Mouse (Mus musculus) retina, adult 2 months (tissue): ENCODE measurements around the gene 9130213A22Rik.
"Not testable (repeated sequence)": the region's sequence is repeated elsewhere in the genome, so short reads cannot be mapped to it uniquely, and the experiment has no call there.

ENCODE experiments used
- DNase-seq: peaks from one replicate; pipeline ENCODE4 v3.0.0-alpha.2; 2012; ENCODE audit warnings: low read depth, low spot score

The 9130213A22Rik gene

DNA sequence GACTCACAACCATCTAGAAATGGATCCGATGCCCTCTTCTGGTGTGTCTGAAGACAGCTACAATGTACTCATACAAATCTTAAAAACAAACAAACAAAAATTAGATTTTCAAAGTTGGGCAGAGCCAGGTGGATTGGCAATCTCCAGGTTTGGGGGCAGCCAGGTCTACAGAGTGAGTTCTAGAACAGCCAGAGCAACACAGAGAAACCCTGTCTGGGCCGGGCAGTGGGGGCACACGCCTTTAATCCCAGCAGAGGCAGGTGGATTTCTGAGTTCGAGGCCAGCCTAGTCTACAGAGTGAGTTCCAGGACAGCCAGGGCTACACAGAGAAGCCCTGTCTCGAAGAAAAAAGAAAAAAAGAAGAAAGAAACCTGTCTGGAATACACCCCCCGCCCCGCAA lies 28.5 kb downstream of the 9130213A22Rik start:
- not testable (repeated sequence) for DNase-seq

DNA sequence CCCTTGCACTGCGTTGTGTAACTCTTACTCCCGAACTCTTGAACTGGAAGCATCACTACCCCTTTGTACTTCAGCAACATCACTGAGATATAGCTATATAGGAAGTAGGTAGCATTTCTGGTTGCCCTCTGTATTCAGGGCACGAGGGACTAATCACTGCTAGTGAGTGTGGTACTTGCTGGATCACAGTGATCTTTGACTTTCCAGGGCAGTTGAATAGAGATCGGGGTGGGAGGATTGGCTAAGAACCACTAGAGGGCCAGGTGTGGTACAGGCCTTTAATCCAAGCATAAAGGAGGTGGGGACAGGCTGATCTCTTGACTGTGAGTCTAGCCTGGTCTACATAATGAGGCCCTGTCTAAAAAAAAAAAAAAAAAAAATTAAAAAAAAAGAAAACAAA lies 29.5 kb downstream of the 9130213A22Rik start:
- DNase-seq, result no peak

DNA sequence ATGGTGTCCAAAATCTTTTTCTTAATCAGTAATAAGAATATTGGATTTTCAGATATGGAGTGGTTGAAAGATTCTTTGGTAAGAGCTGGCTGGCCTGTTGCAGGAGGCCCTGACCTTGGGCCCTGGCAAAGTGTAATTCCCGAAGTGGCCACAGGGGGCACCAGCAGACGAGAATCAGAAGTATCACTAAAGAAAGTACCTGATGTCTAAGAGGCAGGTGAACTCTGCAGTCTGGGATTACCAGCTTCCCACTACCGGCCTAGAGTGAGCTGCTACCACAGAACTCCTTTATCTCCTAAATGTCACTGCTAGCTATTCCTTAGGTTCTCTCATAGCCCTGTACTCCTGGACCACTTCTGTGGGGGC lies 30.0 kb downstream of the 9130213A22Rik start:
- peak; percentile 77 for DNase-seq

DNA sequence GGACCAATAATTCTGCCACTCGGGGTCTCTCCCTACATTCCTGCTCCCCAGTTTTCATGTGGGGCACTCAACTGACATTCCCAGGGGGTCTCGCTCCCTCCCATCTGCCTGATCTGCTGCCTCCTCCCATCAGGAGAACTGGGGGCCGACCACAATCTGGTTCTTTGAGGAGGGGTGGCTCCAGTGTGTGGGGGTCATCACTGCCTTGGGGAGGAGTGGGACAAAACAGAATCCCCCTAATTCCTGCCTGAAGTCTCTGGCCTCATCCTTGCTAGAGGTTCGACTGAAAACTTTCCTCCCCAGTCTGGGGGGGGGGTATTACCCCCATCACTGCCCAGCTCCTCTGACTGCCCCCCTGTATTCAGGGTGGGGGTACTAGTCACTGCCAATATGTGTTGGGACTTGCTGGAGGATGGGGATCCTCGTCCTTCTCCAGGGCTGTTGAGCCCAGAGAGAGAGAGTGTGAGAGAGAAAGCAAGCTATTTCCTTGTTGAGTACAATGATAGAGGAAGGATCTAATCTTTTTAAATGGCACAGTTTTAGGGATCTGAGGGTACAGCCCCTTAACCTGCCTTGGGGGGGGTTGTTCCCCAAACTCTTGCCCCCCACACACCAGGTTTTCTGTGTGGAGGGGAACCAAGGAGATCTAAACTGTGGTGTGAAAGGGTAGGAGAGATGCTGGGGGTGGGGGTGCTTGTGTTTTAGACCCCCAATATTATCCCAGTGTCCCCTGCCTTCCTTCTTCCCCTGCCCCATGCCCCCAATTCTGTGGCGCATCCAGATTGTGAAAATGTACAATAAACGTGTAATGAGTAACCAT lies 30.6 kb downstream of the 9130213A22Rik start:
- DNase-seq, result no peak

DNA sequence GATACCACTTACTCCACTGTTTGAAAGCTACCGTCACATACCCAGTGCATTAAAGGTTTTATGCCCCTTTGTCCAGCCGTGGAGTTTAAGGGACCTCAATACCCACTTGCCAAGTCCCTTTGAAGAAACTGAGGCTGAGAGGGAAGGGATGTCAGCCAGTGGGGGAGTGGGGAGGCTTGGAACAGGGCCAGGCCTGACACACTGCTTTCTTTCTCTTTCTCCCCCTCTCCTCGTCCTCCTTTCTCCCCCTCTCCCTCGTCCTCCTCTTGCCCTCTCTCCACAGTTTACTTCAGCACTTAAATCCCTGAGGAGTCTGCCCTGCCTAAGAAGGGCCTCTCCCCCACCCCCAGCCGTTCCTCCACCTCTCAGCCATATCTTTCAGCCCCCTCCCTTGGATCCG lies 32.0 kb downstream of the 9130213A22Rik start:
- no peak for DNase-seq

DNA sequence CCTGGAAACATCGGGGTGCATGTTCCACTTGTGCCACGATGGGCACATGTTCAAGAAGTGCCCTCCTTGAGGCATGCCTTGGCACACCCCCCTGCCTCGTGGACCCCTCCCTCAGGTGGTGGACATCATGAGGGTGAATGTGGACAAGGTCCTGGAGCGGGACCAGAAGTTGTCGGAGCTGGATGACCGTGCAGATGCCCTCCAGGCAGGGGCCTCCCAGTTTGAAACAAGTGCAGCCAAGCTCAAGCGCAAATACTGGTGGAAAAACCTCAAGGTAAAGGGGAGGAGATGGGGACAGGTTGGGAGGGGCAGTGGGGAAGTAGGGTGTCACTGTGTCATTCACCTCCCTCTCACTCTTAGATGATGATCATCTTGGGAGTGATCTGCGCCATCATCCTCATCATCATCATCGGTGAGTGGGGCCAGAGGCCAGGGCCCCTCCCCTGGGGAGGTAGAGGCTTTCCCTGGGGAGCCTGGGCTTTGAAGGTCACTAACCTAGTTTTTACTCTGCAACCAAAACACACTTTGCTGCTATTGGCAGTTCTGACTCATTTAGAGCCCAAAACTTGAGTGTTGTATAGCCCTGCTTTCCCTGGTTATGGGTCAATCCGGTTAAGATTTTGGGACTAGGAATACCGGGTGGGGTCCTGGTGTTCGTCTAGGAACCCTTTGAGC lies 32.6 kb downstream of the 9130213A22Rik start:
- DNase-seq, result no peak

DNA sequence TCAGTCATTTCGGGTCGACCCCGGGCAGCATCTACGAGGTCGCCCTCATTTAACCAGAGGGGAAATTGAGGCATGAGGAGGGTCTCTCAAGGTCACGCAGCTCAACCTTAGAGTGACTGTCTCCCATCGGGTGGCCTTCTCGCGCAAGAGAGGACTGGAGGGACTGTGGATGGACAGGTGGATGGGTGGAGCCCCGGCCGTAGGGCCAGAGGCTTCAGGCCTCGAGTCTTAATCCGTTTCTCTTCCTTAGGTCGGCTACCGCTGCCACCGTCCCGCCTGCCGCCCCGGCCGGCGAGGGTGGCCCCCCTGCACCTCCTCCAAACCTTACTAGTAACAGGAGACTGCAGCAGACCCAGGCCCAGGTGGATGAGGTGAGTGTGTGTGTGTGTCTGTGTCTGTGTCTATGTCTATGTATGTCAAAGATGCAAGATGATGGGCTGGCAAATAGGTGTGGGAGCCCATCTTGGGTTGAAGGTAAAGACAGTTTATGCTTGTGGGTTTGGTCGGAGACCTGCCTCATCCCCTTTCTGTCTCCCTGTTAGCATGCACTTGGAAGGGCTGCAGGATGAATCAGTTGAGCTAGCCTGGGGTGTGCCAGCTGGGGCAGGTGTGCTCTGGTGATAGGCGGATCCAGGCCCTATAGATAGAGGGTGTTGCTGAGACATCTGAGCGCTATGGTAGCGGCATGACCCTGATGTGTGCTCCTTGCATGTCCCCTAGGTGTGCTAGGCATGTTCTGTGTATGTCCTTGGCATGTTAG lies 33.4 kb downstream of the 9130213A22Rik start:
- no peak for DNase-seq

DNA sequence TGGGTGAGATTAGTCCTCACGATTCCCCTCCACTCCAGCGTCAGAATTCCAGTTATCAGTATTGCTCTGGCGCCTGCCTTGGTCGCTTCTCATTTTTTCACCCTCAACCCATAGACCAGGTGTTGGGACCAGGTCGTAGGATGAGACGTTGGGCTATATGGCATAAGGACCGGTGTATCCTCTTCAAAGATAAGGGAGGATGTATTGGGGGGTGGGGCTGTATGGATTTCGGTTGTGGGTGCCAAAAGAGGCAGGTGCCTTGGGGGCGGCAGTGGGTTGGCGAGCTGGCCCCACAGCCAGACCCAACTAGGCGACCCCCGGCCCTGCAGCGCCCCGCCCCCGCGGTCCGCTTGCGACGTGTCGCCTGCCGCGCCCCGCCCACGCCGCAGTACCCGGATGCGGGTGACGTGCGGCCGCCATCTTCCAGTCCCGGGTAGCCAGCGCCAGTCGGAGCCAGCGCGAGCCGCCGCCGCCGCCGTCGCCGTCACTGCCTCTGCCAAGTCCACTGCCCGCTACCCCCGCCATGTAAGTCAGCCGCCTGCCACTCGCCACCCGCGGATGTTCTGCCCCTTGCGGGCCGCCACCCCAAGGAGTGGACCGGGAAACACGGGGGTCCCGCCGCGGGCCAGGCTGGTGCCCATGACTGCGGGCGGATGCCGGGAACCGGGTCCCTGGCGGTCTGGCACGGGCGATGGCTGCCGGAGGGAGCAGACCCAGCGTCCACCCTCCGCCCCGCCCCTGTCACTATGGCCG lies 34.1 kb downstream of the 9130213A22Rik start, which contains the start of gene Vamp2:
Vamp2 (plus strand) TSS at position 388 of the 753 bp plus-strand sequence.
- DNase-seq, result peak; percentile 79

DNA sequence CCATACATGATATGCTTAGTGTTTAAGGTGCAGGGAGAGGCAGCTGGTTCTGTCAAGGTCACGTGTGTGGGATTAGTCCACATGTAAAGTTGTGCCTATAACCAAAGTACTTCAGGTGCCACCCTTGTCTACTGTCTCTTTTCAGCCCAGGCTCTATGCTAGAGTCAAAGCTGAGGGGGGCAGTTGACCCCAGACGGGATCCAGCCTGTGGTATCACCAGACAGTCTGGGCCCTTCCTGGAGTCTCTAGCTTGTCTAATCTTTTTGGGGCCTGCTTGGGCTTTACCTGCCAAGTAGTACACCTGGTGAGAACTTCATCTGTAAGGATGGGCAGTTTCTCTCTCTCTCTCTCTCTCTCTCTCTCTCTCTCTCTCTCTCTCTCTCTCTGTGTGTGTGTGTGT lies 34.8 kb downstream of the 9130213A22Rik start:
- DNase-seq, result no peak

DNA sequence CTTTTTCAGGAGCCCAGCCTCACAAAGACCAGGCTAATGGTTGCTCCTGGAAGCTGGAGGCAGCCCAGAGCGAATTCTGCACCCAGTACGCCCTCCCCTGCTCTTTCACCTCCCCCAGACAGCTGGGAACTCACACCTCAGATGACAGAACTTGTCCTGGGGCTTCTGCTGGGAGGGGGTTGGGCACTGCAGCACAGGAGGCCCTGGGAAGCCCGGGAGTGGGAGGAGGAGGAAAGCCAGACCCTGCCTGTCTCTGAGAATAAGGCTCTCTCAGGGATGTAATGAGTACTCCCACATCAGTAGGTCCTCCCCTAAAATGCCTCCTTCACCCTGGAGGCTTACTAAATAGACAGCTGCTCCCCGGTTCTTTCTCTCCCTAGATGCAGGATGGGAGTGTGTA lies 35.3 kb downstream of the 9130213A22Rik start:
- DNase-seq, result no peak

DNA sequence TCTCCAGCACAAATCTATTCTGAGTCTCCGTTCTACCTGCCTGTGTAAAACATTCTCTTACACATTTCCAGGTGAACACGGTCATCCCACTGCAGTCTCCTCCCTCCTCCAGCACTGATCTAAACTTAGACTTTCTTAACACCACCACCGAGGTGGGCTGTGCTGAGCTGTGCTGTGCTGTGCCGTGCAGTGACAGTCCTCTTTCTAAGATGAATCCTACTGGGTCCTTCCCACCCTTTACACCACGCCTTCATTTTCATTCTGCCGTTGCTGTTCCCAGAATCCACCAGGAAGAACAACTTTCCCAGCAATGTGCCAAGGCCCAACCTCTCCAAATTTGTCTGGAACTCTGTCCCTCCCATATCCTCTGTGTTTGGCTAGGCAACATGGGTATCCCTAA lies 36.0 kb downstream of the 9130213A22Rik start:
- no peak for DNase-seq

DNA sequence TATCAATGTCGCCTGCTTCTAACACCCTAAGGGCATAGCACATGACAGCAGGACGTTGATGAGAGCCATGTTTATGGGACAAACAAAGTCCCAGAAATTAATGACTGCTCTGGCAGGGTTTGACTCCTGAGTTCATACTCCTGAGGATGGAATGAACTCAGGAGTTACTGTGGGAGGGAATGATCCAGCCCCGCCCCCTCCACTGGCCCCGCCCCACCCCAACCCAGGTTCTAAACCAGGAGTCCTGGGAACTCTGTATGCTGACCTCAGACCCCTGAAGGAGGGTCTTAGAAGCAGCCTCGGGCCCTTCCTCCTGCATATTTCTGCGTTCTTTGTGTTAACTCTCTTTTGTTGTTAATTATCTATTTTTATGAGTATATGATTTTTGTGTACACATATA lies 36.8 kb downstream of the 9130213A22Rik start:
- DNase-seq, result no peak

DNA sequence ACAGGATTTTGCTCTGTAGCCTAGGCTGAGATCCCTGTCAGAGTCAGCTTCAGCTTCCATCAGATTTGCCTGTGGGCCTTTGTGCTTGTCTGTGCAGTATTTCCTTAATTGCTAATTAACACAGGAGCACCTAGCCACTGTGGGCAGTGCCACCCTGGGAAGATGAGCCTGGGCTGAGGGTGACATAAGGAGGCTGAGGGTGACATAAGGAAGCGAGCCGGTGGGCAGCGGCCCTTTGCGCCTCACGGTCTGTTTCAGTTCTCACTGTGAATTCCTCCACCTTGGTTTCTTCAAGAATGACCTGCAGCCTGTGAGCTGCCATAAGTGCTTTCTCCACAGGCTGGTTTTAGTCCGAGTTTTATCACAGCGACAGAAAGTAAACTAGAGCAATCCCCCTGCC lies 40.8 kb downstream of the 9130213A22Rik start:
- no peak for DNase-seq

DNA sequence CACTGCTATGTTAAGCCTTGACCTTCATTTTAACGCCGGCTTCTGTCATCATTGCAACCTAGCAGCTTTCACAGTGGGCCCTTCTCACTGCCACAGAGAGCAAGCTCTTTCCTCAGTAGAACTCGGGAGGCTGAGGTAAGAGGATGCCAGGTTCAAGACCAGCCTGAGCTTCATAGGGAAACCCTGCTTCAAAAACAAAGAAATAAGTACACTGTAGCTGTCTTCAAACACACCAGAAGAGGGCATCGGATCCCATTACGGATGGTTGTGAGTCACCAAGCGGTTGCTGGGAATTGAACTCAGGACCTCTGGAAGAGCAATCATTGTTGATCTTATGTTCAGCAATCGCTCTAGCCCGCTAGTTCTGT lies 41.5 kb downstream of the 9130213A22Rik start:
- no peak for DNase-seq

DNA sequence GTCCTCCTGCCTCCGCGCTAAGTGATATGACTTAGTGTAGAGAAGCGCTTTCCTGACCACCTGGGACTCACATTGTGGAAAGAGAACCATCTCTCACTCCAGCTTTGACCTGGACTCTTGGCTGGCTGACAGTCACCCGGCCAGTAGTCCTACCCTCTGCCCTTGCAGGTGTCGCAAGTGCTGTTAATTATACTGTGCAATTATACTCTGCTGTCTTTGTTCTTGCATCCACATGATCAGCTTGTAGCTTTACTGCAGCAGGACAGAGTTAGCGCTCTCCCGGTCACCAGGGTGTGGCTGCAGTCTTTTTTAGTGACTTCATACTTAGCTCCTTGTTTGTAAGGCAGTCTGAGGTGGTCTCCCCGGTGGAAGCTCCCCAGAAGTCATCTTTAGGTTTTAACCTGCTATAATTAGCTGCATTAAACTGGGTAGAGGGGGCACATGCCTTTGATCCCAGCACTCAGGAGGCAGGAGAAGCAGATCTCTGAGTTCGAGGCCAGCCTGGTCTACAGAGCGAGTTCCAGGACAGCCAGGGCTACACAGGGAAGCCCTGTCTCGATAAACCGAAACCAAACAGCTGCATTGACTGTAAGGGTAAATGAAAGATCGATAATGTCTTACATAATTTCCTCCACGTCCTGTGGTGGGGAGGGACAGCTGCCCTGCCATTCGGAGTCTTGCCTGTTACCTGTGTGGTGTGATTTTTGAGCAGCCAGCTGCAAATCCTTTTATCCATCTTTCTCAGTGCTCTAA lies 42.1 kb downstream of the 9130213A22Rik start:
- DNase-seq, result no peak

DNA sequence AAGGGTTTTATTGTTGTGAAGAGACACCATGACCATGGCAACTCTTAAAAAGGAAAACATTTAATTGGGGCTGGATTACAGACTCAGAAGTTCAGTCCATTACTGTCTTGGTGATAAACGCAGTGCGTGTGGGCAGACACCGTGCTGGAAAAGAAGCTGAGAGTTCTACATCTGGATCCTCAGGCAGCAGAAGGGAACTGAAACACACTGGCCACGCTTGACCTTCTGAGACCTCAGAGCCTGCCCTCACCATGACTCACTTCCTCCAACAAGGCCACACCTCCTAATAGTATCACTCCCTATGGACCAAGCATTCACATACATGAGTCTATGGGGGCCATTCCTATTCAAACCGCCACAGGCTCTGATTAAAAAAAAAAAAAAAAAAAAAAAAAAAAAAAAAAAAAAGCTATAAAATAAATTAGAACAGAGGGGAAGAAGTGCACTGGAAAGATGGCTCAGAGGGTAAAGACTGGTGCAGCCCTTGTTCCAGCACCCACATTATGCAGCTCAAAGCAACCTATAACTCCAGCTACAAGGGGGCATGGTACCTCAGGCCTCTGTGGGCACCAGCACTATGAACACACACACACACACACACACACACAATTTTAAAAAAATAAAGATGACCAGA lies 43.5 kb downstream of the 9130213A22Rik start:
- no peak for DNase-seq

DNA sequence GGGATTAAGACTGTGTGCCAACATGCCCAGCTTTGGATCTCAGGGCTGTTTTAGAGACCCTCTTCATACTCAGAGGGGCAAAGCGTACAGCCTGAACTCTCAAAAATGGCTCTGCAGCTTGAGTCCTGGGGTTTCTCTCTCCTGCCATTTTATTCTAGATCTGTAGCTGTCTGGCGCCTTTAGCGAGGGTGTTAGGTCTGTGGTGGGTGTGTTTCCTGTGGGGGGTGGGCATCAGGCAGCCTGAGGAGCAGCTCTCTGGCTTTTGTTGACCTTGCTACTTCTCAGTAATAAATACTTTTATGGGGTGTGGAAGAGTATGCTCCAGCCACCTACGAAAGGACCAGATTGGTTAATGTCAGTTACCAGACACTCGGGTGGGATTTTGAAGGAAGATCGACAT lies 44.3 kb downstream of the 9130213A22Rik start:
- DNase-seq, result no peak

DNA sequence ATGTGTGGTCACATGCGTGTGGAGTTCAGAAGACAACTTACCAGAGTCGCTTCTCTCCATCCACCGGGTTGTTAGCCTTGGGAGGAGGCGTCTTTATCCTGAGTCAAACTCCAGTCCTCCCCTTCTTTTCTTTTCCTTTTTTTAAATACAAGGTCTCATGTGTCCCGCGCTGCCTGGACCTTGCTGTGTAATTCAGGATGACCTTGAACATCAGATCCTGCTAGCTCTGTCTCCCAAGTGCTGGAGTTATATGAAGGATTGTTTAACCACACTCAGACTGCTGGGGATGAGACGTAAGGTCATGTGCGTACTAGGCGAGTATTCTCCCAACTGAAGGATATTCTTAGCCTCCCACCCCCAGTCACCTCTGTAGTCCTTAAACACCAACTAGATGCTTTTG lies 45.1 kb downstream of the 9130213A22Rik start:
- DNase-seq, result no peak

DNA sequence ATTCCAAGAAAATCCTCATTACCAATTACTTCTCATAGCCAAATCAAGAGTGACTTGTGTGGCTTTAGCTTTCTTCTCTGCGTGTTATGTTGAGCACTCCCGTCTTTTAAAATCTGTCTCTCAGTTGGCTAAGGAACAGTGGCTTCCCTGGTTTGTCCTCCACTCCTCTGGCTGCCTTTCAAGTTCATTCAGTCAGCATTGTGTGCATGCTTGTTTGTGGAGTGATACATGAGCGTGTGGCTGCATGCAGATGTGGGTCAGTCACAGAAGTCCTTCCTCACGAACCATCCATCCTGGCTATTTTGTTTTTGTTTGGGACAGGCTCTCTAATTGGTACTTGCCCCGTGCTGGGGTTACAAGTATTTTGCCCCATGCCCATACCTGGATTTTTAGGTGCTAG lies 45.8 kb downstream of the 9130213A22Rik start:
- no peak for DNase-seq

DNA sequence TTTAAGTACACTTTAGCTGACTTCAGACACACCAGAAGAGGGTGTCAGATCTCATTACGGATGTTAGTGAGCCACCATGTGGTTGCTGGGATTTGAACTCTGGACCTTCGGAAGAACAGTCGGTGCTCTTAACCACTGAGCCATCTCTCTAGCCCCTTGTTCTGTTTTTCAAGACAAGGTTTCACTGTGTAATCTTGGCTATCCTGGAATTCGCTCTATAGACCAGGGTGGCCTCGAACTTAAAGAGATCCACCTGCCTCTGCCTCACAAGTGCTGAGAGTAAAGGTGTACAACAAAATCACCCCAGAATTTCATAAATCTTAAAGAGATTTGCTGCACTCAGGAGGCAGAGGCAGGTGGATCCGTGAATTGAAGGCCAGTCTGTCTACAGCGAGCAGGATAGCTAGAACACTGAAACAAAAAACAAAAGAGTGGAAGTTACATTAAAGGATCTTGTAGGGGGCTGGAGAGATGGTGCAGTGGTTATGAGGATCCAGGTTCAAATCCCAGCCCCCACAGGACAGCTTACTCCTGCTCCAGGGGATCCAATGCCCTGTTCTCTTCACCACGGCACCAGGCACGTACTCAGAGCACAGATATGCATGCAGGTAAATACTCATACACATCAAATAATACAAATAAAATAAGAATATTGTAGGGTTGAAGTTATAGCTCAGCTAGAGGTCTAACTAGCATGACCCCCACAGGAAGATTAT lies 46.5 kb downstream of the 9130213A22Rik start:
- DNase-seq, result no peak
